Mouse (Mus musculus): Measurements from ENCODE around the gene Prss54. TPM values are rescaled to one million over a fixed set of nuclear protein-coding genes. Genes with fewer than 3 reads are reported as not detected.

The Prss54 gene
- polyA plus RNA-seq, 1 experiment from 2014 or later, result not detected

DNA sequence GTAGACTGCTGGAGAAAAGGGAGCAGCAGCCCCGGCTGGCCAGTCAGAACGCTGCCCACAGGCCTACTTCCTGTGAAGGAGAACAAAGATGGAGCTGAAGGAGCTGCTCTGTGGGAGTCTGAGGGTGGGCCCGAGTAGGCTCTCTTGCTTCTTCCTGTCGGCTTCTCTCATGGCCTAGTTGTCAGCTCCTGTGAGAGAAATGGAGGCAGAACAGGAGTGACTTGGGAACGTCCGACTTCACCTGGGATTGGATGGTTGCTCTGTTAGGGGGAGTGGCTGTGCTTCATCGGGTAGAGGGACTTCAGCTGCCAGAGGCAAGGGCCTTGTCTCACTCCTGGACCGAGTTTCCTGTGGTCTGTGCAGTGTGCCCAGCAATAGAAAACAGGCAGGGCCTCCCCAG lies 28.2 kb downstream of the Prss54 start:
- 75% methylated on average over 8 of the region's 8 CpGs for WGBS
- H3K27me3 ChIP-seq (ENCODE audit: poor library complexity, severe bottlenecking), result no peaks in the 10 kb centered on the region
- H3K36me3 ChIP-seq (replicated peaks), result no peaks in the 10 kb centered on the region
- peak overlapping the region; percentile 4; the same call in 1 of the 2 replicates for H3K27ac ChIP-seq
- no peak overlapping the region for H3K4me3 ChIP-seq
- DNase-seq (ENCODE audit: extremely low spot score, low spot score), result no peak
- peaks cover 20% of the 10 kb centered on the region for H3K4me1 ChIP-seq
- H3K9me3 ChIP-seq, result no peaks in the 10 kb centered on the region

DNA sequence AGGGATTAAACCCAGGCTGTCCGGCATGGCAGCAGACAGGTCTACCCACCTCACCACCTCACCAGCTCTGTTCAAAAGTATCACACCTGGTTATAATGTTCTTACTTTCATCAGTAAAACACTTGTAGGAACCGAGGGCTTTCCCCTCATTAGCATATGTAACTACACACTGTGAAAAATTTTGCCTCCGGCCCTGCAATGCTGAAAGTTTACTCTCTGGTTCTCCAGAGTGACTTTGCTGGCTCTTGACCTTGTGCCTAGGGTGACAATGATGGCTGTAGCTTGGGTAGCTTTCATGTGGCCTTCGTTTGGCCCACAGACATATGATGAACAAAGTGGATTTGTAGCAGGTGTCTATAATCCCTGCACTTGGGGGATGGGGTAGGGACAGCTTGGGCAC lies 29.2 kb downstream of the Prss54 start:
- no peak overlapping the region for H3K4me3 ChIP-seq
- DNase-seq (ENCODE audit: extremely low spot score, low spot score), result no peak
- H3K4me1 ChIP-seq, result peaks cover 20% of the 10 kb centered on the region
- no peaks in the 10 kb centered on the region for H3K36me3 ChIP-seq (replicated peaks)
- 92% methylated on average over 4 of the region's 4 CpGs for WGBS
- no peak overlapping the region for H3K27ac ChIP-seq
- H3K27me3 ChIP-seq (ENCODE audit: poor library complexity, severe bottlenecking), result no peaks in the 10 kb centered on the region
- H3K9me3 ChIP-seq, result no peaks in the 10 kb centered on the region

DNA sequence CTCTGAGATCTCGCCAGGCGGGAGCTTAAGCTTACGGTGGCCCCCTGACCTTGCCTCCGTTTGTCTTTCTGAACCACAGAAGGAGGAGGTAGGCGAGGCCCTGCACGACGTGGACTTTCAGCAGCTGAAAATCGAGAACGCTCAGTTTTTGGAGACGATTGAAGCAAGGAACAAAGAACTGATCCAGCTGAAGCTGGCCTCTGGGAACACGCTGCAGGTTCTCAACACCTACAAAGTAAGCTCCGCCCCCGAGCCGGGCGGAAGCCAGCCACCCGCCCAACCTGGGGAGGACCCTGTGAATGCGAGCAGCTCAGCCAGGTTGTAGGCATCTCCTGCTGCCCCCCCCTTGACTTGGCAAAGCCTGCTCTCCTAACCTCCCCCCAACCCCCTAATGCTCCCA lies 30.3 kb downstream of the Prss54 start:
- WGBS, result 83% methylated on average over 17 of the region's 17 CpGs
- H3K36me3 ChIP-seq (replicated peaks), result no peaks in the 10 kb centered on the region
- peaks cover 16% of the 10 kb centered on the region for H3K4me1 ChIP-seq
- no peak for DNase-seq (ENCODE audit: extremely low spot score, low spot score)
- no peak overlapping the region for H3K4me3 ChIP-seq
- no peaks in the 10 kb centered on the region for H3K27me3 ChIP-seq (ENCODE audit: poor library complexity, severe bottlenecking)
- H3K27ac ChIP-seq, result no peak overlapping the region
- no peaks in the 10 kb centered on the region for H3K9me3 ChIP-seq

DNA sequence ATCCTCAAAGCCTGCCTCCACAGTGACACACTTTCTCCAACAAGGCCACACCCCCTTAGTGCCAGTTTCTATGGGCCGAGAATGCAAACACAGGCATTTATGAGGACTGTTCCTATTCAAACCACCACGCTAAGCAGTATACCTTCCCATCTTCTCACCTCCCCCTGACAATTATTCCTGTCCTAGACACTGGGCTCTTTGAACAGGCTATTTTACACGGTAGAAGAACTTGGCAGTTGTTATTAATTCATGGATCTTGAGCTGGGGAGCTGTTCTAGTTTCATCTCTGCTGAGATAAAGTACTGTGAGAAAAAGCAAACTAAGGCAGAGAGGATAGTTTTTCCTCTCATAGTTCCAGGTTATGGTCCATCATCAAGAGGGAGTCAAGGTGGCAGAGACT lies 33.1 kb downstream of the Prss54 start:
- H3K36me3 ChIP-seq (replicated peaks), result no peaks in the 10 kb centered on the region
- no peak for DNase-seq (ENCODE audit: extremely low spot score, low spot score)
- H3K27me3 ChIP-seq (ENCODE audit: poor library complexity, severe bottlenecking), result no peaks in the 10 kb centered on the region
- H3K4me3 ChIP-seq, result no peak overlapping the region
- H3K4me1 ChIP-seq, result no peaks in the 10 kb centered on the region
- H3K27ac ChIP-seq, result no peak overlapping the region
- 85% methylated on average over 3 of the region's 3 CpGs for WGBS
- H3K9me3 ChIP-seq, result no peaks in the 10 kb centered on the region

DNA sequence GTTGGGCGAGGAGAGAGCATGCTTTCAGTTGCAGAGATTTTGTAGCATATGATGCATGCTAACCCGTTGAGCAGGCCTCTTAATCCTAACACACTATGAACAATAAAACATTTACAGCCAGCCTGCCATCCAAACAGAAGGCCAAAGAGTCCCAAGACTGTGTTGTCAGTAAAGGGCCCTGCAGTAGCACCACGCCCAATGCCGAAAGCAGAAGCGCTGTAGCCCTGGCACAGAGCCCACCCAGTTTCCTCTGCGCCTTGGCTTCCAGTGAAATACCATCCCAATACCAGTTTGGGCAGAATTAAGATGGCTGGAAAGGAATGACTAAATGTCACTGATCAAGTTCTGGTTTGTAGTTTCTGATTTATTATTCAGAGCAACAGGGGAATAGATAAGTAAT lies 33.9 kb downstream of the Prss54 start:
- DNase-seq (ENCODE audit: extremely low spot score, low spot score), result no peak
- no peak overlapping the region for H3K27ac ChIP-seq
- H3K27me3 ChIP-seq (ENCODE audit: poor library complexity, severe bottlenecking), result no peaks in the 10 kb centered on the region
- no peaks in the 10 kb centered on the region for H3K9me3 ChIP-seq
- H3K4me3 ChIP-seq, result no peak overlapping the region
- H3K4me1 ChIP-seq, result no peaks in the 10 kb centered on the region
- WGBS, result 92% methylated on average over 6 of the region's 6 CpGs
- no peaks in the 10 kb centered on the region for H3K36me3 ChIP-seq (replicated peaks)

DNA sequence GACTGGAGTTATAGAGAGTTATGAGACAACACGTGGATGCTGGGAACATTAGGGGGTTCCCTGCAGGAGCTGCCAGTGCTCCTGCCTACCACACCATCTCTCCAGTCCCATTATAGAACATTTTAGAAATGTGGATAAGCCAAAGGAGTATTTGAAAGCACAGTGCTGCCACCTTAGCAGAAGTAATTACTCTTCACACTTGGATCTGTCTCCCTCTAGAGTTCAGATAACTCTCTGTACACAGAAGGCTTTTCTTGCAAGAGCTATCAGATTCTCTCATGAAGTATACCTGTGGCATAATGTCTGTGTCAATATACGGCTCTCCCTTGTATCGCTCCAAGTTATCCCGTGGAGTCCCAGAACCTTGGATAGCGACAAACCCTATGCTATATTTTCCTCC lies 36.7 kb downstream of the Prss54 start:
- DNase-seq (ENCODE audit: extremely low spot score, low spot score), result no peak
- Histone ChIP-seq H3K36me3 (replicated peaks) (no peaks in the 10 kb centered on the region), H3K4me3 (no peak overlapping the region), H3K9me3 (no peaks in the 10 kb centered on the region), H3K27me3 (ENCODE audit: poor library complexity, severe bottlenecking) (no peaks in the 10 kb centered on the region), H3K27ac (no peak overlapping the region), H3K4me1 (no peaks in the 10 kb centered on the region)
- WGBS, result 77% methylated on average over 5 of the region's 5 CpGs

DNA sequence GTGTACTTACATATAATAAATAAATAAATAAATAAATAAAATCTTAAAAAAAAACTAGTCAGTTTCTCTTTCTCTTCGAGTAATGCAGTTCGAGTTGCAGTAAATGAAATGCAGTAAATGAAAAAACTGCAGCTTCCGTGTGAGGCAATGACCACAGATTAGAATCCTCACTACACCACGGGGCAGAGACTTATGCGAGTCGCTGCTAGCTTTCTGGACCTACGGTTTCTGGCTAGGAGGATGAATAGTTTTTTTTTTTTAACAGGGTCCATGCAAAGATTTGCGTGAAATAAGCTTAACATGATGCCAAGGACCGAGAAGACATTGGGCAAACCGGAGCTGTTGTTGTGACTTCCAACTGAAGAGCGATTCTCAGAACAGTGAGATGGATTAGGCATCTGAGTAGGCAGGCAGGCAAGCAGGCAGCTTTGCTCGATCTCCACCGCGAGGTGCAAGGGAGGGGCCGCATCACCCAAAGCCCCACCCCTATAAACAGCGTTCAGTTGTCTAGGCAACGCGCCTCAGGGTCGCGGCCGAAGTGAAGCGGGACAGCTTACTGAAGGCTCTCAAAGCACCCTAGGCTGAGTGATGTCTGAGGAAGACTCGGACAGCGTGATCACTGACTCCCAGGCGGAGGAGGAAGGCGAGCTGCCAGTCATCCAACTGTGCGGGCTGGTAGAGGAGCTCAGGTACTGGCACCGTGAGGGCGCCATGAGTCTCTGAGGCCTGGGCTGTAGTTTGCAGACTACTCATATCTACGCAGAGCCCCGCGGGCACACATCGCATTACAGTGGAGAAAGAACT lies 42.4 kb downstream of the Prss54 start, which contains the start of gene Ccdc113:
TSS of gene Ccdc113 (plus strand) at position 502 of the 804 bp plus-strand sequence.
- H3K4me1 ChIP-seq, result peaks cover 10% of the 10 kb centered on the region
- H3K4me3 ChIP-seq, result peak within 1 kb of the TSS; percentile 59
- peak; percentile 70 for DNase-seq (ENCODE audit: extremely low spot score, low spot score)
- WGBS, result 8% methylated on average over 33 of the region's 33 CpGs
- no peaks in the 10 kb centered on the region for H3K9me3 ChIP-seq
- H3K27ac ChIP-seq, result 0 out of 2 replicates have a peak within 1 kb of the TSS, but pooled peaks have one; percentile 11
- H3K27me3 ChIP-seq (ENCODE audit: poor library complexity, severe bottlenecking), result peaks cover 5% of the 10 kb centered on the region; the same call in 1 of the 2 replicates
- H3K36me3 ChIP-seq (replicated peaks), result no peaks in the 10 kb centered on the region

DNA sequence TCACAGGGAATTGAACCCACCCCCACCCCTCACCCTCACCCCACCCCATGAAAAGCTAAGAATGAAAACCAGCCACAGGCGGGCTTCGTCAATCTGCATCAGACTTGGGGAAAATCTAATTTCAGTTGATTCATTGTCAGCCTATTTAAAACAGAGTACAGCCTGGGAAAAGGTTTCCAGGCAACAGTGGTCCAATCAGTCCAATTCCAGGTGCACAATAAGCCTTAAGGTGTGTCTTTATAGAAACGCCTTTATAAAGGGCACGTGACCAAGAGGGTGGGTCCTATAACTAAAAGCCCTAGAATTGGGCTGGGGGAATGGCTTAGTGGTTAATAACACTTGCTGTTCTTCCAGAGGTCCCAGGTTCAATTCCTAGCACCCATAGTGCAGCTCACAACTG lies 43.9 kb downstream of the Prss54 start:
- Histone ChIP-seq H3K4me1 (peaks cover 10% of the 10 kb centered on the region), H3K27ac (no peak overlapping the region), H3K36me3 (replicated peaks) (no peaks in the 10 kb centered on the region), H3K27me3 (ENCODE audit: poor library complexity, severe bottlenecking) (peaks cover 5% of the 10 kb centered on the region; the same call in 1 of the 2 replicates), H3K4me3 (no peak overlapping the region), H3K9me3 (no peaks in the 10 kb centered on the region)
- 61% methylated on average over 4 of the region's 4 CpGs for WGBS
- DNase-seq (ENCODE audit: extremely low spot score, low spot score), result no peak

DNA sequence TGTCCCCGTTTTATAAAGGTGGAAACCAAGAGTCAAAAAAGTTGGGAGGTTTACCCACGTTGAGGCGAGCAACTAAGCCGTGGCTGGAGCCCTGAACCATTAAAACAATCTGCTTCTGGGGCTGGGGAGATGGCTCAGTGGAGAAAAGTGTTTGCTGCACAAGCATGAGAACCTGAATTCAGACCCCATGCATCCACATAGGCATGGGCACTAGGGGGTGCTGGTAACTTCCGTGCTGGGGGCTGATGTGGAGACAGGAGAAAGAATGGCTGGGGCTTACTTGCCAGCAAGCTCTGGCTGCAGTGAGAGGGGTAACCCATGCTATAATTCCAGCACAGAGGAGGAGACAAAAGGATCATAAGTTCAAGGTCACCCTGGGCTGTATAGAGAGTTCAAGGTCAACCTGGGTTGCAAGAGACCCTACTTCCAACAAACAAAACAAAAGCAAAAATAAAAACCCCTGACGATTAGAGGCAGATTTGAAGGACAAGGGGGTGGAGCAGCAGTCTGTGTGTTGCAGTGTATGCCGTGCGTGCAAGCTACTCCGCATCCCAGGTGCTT lies 47.3 kb downstream of the Prss54 start:
- DNase-seq (ENCODE audit: extremely low spot score, low spot score), result no peak
- WGBS, result 67% methylated on average over 9 of the region's 9 CpGs
- no peaks in the 10 kb centered on the region for H3K9me3 ChIP-seq
- peaks cover 5% of the 10 kb centered on the region; the same call in 1 of the 2 replicates for H3K27me3 ChIP-seq (ENCODE audit: poor library complexity, severe bottlenecking)
- no peaks in the 10 kb centered on the region for H3K36me3 ChIP-seq (replicated peaks)
- no peak overlapping the region for H3K4me3 ChIP-seq
- H3K27ac ChIP-seq, result no peak overlapping the region
- H3K4me1 ChIP-seq, result peaks cover 3% of the 10 kb centered on the region

DNA sequence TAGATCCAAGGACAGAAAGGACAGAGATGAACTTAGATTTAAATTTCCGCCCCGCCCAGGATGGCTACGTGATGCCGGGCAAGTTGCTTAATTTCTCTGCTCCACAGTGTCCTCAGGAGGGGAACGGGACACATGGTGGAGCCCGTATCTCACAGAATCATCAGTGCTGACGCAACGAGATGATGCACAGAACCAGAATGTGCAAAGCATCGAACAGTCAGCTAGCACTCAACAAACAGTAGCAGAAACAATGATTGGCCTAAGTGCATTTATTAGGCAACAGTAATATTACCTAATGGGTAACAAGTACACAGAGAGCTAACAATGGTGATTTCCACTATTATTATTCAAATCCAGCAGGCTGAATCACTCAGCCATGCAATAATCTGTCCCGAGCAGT lies 47.9 kb downstream of the Prss54 start:
- no peak overlapping the region for H3K27ac ChIP-seq
- no peaks in the 10 kb centered on the region for H3K9me3 ChIP-seq
- H3K4me1 ChIP-seq, result no peaks in the 10 kb centered on the region
- 87% methylated on average over 10 of the region's 10 CpGs for WGBS
- DNase-seq (ENCODE audit: extremely low spot score, low spot score), result no peak
- H3K27me3 ChIP-seq (ENCODE audit: poor library complexity, severe bottlenecking), result peaks cover 5% of the 10 kb centered on the region; the same call in 1 of the 2 replicates
- H3K4me3 ChIP-seq, result no peak overlapping the region
- no peaks in the 10 kb centered on the region for H3K36me3 ChIP-seq (replicated peaks)

DNA sequence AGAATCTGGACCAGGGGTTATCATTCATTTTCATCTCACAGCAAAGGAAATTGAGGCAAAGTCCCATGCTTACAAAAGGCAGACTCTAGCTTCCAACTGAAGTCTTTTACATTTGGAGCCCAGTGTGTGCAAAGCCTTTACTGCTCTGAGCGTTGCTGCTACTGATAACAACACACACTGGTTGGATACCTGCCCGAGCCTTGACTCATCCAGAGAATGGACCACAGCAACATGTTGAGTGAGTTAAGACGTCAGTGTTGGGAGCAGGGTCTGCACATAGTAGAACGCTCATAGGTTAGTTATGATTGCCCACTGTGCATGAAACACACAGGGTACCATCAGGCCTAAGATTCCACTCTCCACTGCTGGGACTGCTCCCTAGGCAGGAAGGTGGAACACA lies 52.1 kb downstream of the Prss54 start:
- H3K4me1 ChIP-seq, result no peaks in the 10 kb centered on the region
- no peak overlapping the region for H3K4me3 ChIP-seq
- DNase-seq (ENCODE audit: extremely low spot score, low spot score), result no peak
- no peaks in the 10 kb centered on the region for H3K36me3 ChIP-seq (replicated peaks)
- WGBS, result 91% methylated on average over 4 of the region's 4 CpGs
- H3K27me3 ChIP-seq (ENCODE audit: poor library complexity, severe bottlenecking), result no peaks in the 10 kb centered on the region
- H3K27ac ChIP-seq, result no peak overlapping the region
- no peaks in the 10 kb centered on the region for H3K9me3 ChIP-seq

DNA sequence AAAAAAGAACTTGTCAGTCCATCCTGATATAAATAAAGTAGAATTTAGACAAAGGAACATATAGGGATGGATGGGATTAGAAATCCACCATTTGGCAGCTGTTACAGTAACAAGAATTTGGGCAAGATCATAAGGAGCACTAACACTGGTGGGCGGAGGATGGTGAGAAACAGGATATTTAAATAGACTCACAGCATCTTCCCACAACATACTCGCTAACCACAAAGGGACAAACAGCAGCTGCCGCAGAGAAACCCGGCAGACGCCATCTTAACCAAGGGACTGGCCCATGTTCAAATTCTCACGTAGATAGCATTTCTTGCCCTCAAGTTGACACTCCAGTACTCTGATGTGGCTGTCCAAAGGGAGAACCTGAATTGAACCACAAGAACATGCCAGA lies 59.2 kb downstream of the Prss54 start:
- WGBS, result 94% methylated on average over 6 of the region's 6 CpGs
- Histone ChIP-seq H3K9me3 (no peaks in the 10 kb centered on the region; the same call in 1 of the 2 replicates), H3K36me3 (replicated peaks) (no peaks in the 10 kb centered on the region), H3K27me3 (ENCODE audit: poor library complexity, severe bottlenecking) (no peaks in the 10 kb centered on the region), H3K4me3 (no peak overlapping the region), H3K27ac (no peak overlapping the region), H3K4me1 (no peaks in the 10 kb centered on the region)
- no peak for DNase-seq (ENCODE audit: extremely low spot score, low spot score)

DNA sequence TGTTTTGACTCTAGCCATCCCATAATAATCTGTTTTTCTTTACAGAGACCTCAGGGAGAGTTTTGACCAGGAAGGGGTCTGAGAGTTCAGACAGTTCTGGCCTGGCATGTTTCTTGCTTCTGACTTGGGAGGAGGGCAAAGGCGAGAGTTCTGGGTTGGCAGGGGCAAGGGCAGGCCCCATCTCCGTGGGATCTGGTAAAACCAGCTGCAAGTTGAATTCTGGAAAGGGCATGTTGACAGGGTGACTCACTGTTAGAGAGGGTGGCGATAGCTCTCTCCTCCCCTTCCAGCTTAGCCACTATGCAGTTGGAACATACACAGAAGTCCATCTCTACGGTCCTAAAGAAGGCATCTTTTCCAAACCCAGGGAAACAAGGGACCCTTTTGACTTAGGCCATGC lies 62.9 kb downstream of the Prss54 start:
- no peak for DNase-seq (ENCODE audit: extremely low spot score, low spot score)
- Histone ChIP-seq H3K4me1 (no peaks in the 10 kb centered on the region), H3K9me3 (no peaks in the 10 kb centered on the region; the same call in 1 of the 2 replicates), H3K4me3 (no peak overlapping the region), H3K27ac (no peak overlapping the region), H3K27me3 (ENCODE audit: poor library complexity, severe bottlenecking) (no peaks in the 10 kb centered on the region), H3K36me3 (replicated peaks) (no peaks in the 10 kb centered on the region)
- WGBS, result 87% methylated on average over 4 of the region's 4 CpGs

Data from forebrain, embryonic 10.5 days (tissue).